Mouse (Mus musculus): Measurements from ENCODE around the gene Prss2. TPM values are rescaled to one million over a fixed set of nuclear protein-coding genes. Genes with fewer than 3 reads are reported as not detected.

Gene Prss2
- 1 to 10 TPM in 1 of 2 experiments, under 1 TPM in 1; 0.74 to 1.4 TPM for total RNA-seq (2023)

GRCm38 (mm10) chr6:41521487-41521886 lies at the start of gene Prss2:
TSS of gene Prss2 (plus strand) at chr6:41521787.

Other genes starting within 250 kb of the Prss2 start
- not detected for gene Try4, start 219.5 kb upstream of the Prss2 start, total RNA-seq (2023)
- gene Try5, start 204.9 kb upstream of the Prss2 start, total RNA-seq (2023) = under 1 TPM in 1 of 2 experiments, not detected in 1; 0.99 TPM
- gene Try10, start 167.7 kb upstream of the Prss2 start, total RNA-seq (2023) = not detected
- gene Prss3, start 144.1 kb upstream of the Prss2 start, total RNA-seq (2023) = not detected
- not detected for gene Gm5771, start 129.4 kb upstream of the Prss2 start, total RNA-seq (2023)
- not detected for gene Gm10334, start 75.6 kb upstream of the Prss2 start, total RNA-seq (2023)
- not detected for gene Prss1, start 62.9 kb upstream of the Prss2 start, total RNA-seq (2023)
- gene Ephb6, start 83.7 kb downstream of the Prss2 start, total RNA-seq (2023) = 10 to 100 TPM; 32.2 to 42.9 TPM
- not detected for gene Trpv6, start 114.6 kb downstream of the Prss2 start, total RNA-seq (2023)
- gene Trpv5, start 159.0 kb downstream of the Prss2 start, total RNA-seq (2023) = not detected
- not detected for gene Llcfc1, start 162.6 kb downstream of the Prss2 start, total RNA-seq (2023)
- gene Kel, start 182.6 kb downstream of the Prss2 start, total RNA-seq (2023) = 1 to 10 TPM; 3.3 TPM